Mouse (Mus musculus) liver, embryonic 14 days (tissue): ENCODE measurements around the gene Prss35. TPM values are rescaled to one million over a fixed set of nuclear protein-coding genes. Genes with fewer than 3 reads are reported as not detected.

Experiments
- polyA plus RNA-seq: library from polyadenylated mRNA; depleted of rRNA; stranded (reverse); fragments of >200 nt; gene quantifications from 2 replicates; pipeline ENCODE4 v1.2.3, GENCODE M21; 2012; rRNA removed

Prss35 gene
- polyA plus RNA-seq: 0.40 and 1.5 TPM in 2 replicates

GRCm38 (mm10) chr9:86742959-86743911, at the start of gene Prss35:
Prss35 (plus strand) TSS chr9:86743649.

GRCm38 (mm10) chr9:86695818-86696261, 47.6 kb upstream of the Prss35 start, which contains the start of gene Me1:
Me1 (minus strand) TSS chr9:86695953.

Other genes starting within 250 kb of the Prss35 start
- 7.7 and 8.1 TPM in 2 replicates for gene Pgm3, start 171.8 kb upstream of the Prss35 start, polyA plus RNA-seq
- 0.38 and 0.39 TPM in 2 replicates for gene Rwdd2a, start 171.7 kb upstream of the Prss35 start, polyA plus RNA-seq
- gene Me1, start 47.7 kb upstream of the Prss35 start, polyA plus RNA-seq: 1.9 and 2.1 TPM in 2 replicates
- 0.05 and 0.09 TPM in 2 replicates for gene Snap91, start 137.0 kb downstream of the Prss35 start, polyA plus RNA-seq